Mouse (Mus musculus) mammary gland, adult 2 months (tissue): ENCODE measurements around the gene Rfpl4. TPM values are rescaled to one million over a fixed set of nuclear protein-coding genes. Genes with fewer than 3 reads are reported as not detected.

Experiments
- polyA plus RNA-seq: library from polyadenylated mRNA; depleted of rRNA; stranded (reverse); fragments of >200 nt; gene quantifications from 2 replicates; pipeline ENCODE4 v1.2.3, GENCODE M21; 2012; ENCODE audit warnings: low replicate concordance; rRNA removed

Gene Rfpl4
- not detected in 2 replicates for polyA plus RNA-seq

DNA sequence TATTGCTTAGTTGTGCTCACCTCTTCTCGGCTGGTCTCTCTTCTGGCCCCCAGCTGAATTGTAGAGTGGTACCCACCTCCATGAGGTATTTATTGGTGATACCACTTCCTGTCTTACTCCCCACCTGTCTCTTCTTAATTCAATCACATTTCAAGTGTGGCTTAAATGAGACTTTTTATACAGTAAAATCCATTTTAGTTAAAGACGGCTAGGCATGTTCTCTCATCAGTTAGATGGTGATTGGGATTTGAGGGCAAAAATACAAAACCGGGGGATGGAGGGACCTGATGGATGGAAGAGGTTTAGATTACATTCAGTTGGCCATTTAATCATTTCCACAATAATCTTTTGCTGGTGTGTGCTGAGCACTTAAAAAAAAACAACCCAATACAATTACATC lies at the start of gene Rfpl4:
TSS of gene Rfpl4 (minus strand) at position 101 of the 400 bp plus-strand sequence.

DNA sequence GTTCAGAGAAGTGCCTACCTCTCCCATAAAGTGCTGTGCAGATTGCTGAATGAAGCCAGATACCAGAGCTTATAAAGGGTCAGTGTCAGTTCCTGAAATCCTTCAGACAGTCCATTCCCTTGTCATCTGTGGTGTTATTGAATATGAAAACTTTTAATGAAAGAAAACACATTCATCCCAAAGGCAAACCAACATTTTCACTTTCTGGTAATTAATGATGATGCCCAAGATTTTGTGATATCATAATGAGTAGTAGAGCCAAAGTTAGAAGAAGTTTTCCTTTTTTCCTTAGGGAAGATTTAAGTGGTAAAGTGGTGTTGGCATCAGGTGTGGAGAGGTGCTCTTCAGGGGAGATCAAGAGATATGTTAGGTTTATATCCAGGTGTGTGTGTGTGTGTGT lies 32.8 kb upstream of the Rfpl4 start, which contains the start of gene Vmn1r55:
TSS of gene Vmn1r55 (minus strand) at position 101 of the 400 bp plus-strand sequence.

DNA sequence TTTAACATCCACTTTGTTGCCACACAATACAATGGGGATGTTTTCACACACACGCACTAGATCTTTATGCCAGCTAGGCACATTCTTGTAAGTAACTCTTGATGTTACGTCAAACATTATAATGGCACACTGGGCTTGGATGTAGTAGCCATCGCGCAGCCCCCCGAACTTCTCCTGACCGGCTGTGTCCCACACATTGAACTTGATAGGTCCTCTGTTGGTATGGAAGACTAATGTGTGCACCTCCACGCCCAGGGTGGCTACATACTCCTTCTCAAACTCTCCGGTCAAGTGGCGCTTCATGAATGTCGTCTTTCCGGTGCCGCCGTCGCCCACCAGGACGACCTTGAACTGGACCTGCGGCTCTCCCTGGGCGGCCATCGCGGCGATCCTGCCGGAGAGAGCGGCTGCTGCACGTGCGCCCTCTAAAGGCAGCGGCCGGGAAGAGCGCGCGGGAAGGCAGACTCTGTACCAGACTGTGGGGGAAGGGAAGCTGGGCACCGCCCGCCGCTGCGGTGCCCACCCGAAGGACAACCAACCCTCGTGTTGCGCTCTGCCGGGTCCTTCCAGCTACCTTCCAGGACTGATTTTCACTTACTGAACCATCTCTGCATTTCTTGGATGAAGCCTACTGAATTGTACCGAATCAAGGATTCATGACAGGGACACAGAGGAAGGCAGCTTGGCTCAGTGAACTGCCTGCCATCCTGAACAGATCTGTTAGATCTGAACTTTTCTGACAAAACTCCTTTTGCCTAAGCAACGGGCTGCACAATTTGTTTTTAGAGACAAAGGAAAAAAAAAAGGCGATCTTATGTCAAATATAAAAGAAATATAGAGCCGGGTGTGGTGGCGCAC lies 9.0 kb upstream of the Rfpl4 start, which contains the start of gene Rasl2-9:
TSS of gene Rasl2-9 (minus strand) at position 402 of the 858 bp plus-strand sequence.

DNA sequence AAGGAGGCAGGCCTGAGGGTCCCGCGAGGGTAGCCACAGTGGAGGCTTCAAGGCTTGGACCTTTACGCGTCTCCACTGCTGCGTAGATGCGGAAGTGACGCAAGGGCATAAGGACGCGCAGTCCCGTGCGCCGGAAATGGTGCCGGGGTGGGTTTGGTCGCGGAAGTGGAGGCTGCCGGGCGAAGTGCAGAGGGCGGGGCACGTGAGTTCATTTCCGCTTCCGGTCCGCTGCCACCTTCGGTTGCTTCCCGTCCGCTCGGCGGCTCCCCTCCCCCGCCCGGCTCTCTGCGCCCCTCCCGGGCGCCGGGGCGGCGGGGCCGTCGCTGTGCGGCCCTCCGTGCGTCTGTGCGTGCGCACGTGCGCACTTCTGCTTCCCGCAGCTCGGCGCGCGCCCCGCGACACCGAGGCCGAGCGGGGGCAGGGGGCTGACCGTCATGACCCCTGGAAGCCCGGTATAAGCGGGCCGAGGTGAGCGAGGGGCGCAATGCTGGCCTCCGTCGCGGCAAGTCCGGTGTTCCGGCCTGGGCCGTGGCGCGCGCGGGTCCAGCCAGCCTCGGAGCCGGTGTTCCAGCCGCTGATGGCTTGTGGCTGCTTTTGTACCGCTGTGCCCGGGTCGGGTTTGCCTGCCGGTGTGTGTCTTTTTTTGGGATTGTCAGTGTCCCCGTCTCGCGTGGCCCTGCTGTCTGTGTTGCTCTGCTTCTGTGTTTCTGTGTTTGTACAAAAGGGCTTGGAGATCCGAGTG lies 36.6 kb downstream of the Rfpl4 start, which contains the start of gene Epn1:
TSS of gene Epn1 (plus strand) at position 226 of the 742 bp plus-strand sequence.

DNA sequence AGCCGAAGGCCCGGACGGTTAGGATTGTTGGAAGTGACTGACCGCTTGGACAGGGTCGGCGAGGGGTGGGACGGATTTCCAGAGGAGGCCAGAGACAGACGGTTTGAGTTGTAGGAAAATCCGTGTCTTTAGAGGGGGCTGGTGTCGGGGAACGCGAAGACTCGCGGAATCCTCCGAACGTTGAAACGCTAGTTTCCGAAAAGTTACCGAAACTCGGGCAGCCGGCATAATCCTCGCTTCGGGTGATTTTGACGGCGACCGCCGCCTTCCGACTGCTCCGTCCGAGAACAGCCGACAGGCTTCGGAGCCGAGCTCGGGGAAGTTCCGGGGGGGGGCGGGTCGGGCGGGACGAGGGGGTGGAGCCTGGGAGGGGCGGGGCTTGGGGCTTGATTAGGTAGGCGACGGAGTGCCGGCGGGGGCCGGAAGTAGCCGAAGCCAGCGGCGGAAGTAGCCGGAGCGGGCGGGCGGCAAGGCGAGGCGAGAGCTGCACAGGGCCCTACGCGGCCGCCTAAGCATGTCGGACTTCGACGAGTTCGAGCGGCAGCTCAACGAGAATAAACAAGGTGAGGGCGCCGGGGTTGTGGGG lies 54.9 kb downstream of the Rfpl4 start, which contains the start of gene U2af2:
TSS of gene U2af2 (plus strand) at position 370 of the 586 bp plus-strand sequence.

Other genes with a start within 250 kb of the Rfpl4 start
- 39.7 and 42.5 TPM in 2 replicates for gene Isoc2b, start 246.7 kb downstream of the Rfpl4 start, polyA plus RNA-seq
- 45.1 and 54.4 TPM in 2 replicates for gene Isoc2a, start 239.8 kb downstream of the Rfpl4 start, polyA plus RNA-seq
- gene Gm36210, start 210.4 kb downstream of the Rfpl4 start, polyA plus RNA-seq = 0.17 and 0.85 TPM in 2 replicates
- gene Zfp628, start 201.7 kb downstream of the Rfpl4 start, polyA plus RNA-seq = 15.7 and 34.3 TPM in 2 replicates
- 2.9 and 7.1 TPM in 2 replicates for gene Nat14, start 194.9 kb downstream of the Rfpl4 start, polyA plus RNA-seq
- 17.9 and 19.0 TPM in 2 replicates for gene Ssc5d, start 191.2 kb downstream of the Rfpl4 start, polyA plus RNA-seq
- gene Sbk2, start 152.5 kb downstream of the Rfpl4 start, polyA plus RNA-seq = 3.7 and 91.9 TPM in 2 replicates
- gene Sbk3, start 145.8 kb downstream of the Rfpl4 start, polyA plus RNA-seq = 0.25 and 1.3 TPM in 2 replicates
- gene Zfp579, start 120.8 kb downstream of the Rfpl4 start, polyA plus RNA-seq = 72.4 and 81.0 TPM in 2 replicates
- gene Zfp524, start 102.5 kb downstream of the Rfpl4 start, polyA plus RNA-seq = 35.2 and 68.4 TPM in 2 replicates
- gene Fiz1, start 102.3 kb downstream of the Rfpl4 start, polyA plus RNA-seq = 34.7 and 40.0 TPM in 2 replicates
- not detected in 2 replicates for gene Gm44973, start 101.5 kb downstream of the Rfpl4 start, polyA plus RNA-seq
- 33.5 and 79.1 TPM in 2 replicates for gene Zfp865, start 96.6 kb downstream of the Rfpl4 start, polyA plus RNA-seq
- gene Ccdc106, start 96.4 kb downstream of the Rfpl4 start, polyA plus RNA-seq = 1.5 and 3.1 TPM in 2 replicates
- not detected in 2 replicates for gene 4632433K11Rik, start 82.8 kb downstream of the Rfpl4 start, polyA plus RNA-seq
- 4.6 and 5.6 TPM in 2 replicates for gene Zfp784, start 78.5 kb downstream of the Rfpl4 start, polyA plus RNA-seq
- gene Zfp580, start 65.4 kb downstream of the Rfpl4 start, polyA plus RNA-seq = 19.3 and 35.9 TPM in 2 replicates
- 156 and 169 TPM in 2 replicates for gene U2af2, start 54.8 kb downstream of the Rfpl4 start, polyA plus RNA-seq
- 168 and 263 TPM in 2 replicates for gene Epn1, start 36.7 kb downstream of the Rfpl4 start, polyA plus RNA-seq
- gene Rasl2-9, start 9.0 kb upstream of the Rfpl4 start, polyA plus RNA-seq = 0.84 and 0.93 TPM in 2 replicates
- gene Vmn1r55, start 32.7 kb upstream of the Rfpl4 start, polyA plus RNA-seq = not detected in 2 replicates
- not detected in 2 replicates for gene Vmn1r56, start 79.8 kb upstream of the Rfpl4 start, polyA plus RNA-seq
- gene Vmn1r57, start 101.5 kb upstream of the Rfpl4 start, polyA plus RNA-seq = not detected in 2 replicates
- gene Gm5065, start 233.6 kb upstream of the Rfpl4 start, polyA plus RNA-seq = not detected in 2 replicates
- not detected in 2 replicates for gene Nlrp2, start 234.1 kb upstream of the Rfpl4 start, polyA plus RNA-seq